Mouse (Mus musculus): ENCODE results near the gene Saa2.
"Not testable (repeated sequence)": the region's sequence is repeated elsewhere in the genome, so short reads cannot be mapped to it uniquely, and the experiment has no call there.

Saa2 gene

GRCm38 (mm10) chr7:46751490-46751889 lies at the start of gene Saa2:
TSS of gene Saa2 (plus strand) at chr7:46751790.
- no peak for DNase-seq (ENCODE audit: low spot score)

- DNase-seq (ENCODE audit: low spot score) = peak; percentile 86
These were observed 41.2 kb upstream of the Saa2 start, which contains the start of gene Saal1 for GRCm38 (mm10) chr7:46710390-46710844. TSS of gene Saal1 (minus strand) at chr7:46710680.

- DNase-seq (ENCODE audit: low spot score) = no peak
These were observed 39.3 kb upstream of the Saa2 start for GRCm38 (mm10) chr7:46712250-46712649.

- peak; percentile 54 for DNase-seq (ENCODE audit: low spot score)
These were observed 37.1 kb upstream of the Saa2 start for GRCm38 (mm10) chr7:46714518-46714917.

- no peak for DNase-seq (ENCODE audit: low spot score)
These were observed 36.0 kb upstream of the Saa2 start, which contains the start of gene Saa3 for GRCm38 (mm10) chr7:46715600-46715999. TSS of gene Saa3 (minus strand) at chr7:46715700.

GRCm38 (mm10) chr7:46716897-46717296 lies 34.7 kb upstream of the Saa2 start:
- peak; percentile 21 for DNase-seq (ENCODE audit: low spot score)

GRCm38 (mm10) chr7:46718591-46719270 lies 32.9 kb upstream of the Saa2 start:
- no peak for DNase-seq (ENCODE audit: low spot score)

- DNase-seq (ENCODE audit: low spot score) = peak; percentile 60
These were observed 32.1 kb upstream of the Saa2 start for GRCm38 (mm10) chr7:46719526-46719925.

GRCm38 (mm10) chr7:46720460-46720859 lies 31.1 kb upstream of the Saa2 start:
- no peak for DNase-seq (ENCODE audit: low spot score)

- no peak for DNase-seq (ENCODE audit: low spot score)
These were observed 28.2 kb upstream of the Saa2 start for GRCm38 (mm10) chr7:46723354-46723753.

GRCm38 (mm10) chr7:46723849-46724248 lies 27.7 kb upstream of the Saa2 start:
- DNase-seq (ENCODE audit: low spot score) = no peak

GRCm38 (mm10) chr7:46724396-46724795 lies 27.2 kb upstream of the Saa2 start:
- DNase-seq (ENCODE audit: low spot score) = no peak

- DNase-seq (ENCODE audit: low spot score) = no peak
These were observed 24.0 kb upstream of the Saa2 start for GRCm38 (mm10) chr7:46727584-46727983.

GRCm38 (mm10) chr7:46732458-46732857 lies 19.1 kb upstream of the Saa2 start, which contains the start of gene Saa4:
TSS of gene Saa4 (minus strand) at chr7:46732603.
- DNase-seq (ENCODE audit: low spot score) = no peak

GRCm38 (mm10) chr7:46734983-46735382 lies 16.6 kb upstream of the Saa2 start:
- no peak for DNase-seq (ENCODE audit: low spot score)

GRCm38 (mm10) chr7:46738561-46739460 lies 12.8 kb upstream of the Saa2 start:
- DNase-seq (ENCODE audit: low spot score) = no peak

GRCm38 (mm10) chr7:46740041-46740440 lies 11.5 kb upstream of the Saa2 start:
- DNase-seq (ENCODE audit: low spot score) = not testable (repeated sequence)

- DNase-seq (ENCODE audit: low spot score) = not testable (repeated sequence)
These were observed 8.7 kb upstream of the Saa2 start, which contains the start of gene Saa1 for GRCm38 (mm10) chr7:46742880-46743279. TSS of gene Saa1 (minus strand) at chr7:46742980.

- DNase-seq (ENCODE audit: low spot score) = no peak
These were observed 5.8 kb upstream of the Saa2 start for GRCm38 (mm10) chr7:46745816-46746215.

- DNase-seq (ENCODE audit: low spot score) = no peak
These were observed 5.2 kb upstream of the Saa2 start for GRCm38 (mm10) chr7:46746381-46746780.

GRCm38 (mm10) chr7:46748459-46748858 lies 3.1 kb upstream of the Saa2 start:
- DNase-seq (ENCODE audit: low spot score) = no peak

- peak; percentile 10 for DNase-seq (ENCODE audit: low spot score)
These were observed 9.6 kb downstream of the Saa2 start for GRCm38 (mm10) chr7:46761049-46761795.
